Mouse (Mus musculus) left cerebral cortex, postnatal 4 days (tissue): Measurements from ENCODE around the gene Lix1l. TPM values are rescaled to one million over a fixed set of nuclear protein-coding genes. Genes with fewer than 3 reads are reported as not detected.
A peak's percentile ranks its signal among the peaks of the same experiment; 100 is the strongest.
"Not testable (repeated sequence)": the region's sequence is repeated elsewhere in the genome, so short reads cannot be mapped to it uniquely, and the experiment has no call there.

ENCODE experiments used
- DNase-seq: peaks from one replicate; pipeline ENCODE4 v3.0.0-alpha.2; 2022
- intact Hi-C: fragments of 180-260 bp; cut with DNase I; formaldehyde crosslinking; loops from one replicate; pipeline ENCODE4 v1.15.1; 2025
- total RNA-seq, 2 experiments: library from RNA; stranded (reverse); gene quantifications; 2 replicates each; pipeline ENCODE4 v1.2.3; 2021

The Lix1l gene
- total RNA-seq, 2 experiments from 2014 or later: 55.2 to 64.1 TPM

- DNase-seq: no peak
- intact Hi-C loops: loop anchor here (2.0 kb wide), 1 partner anchor 30 kb away; no protein-coding TSS in a partner anchor
Observed at GRCm38 (mm10) chr3:96581141-96581540, 19.8 kb upstream of the Lix1l start.

DNA sequence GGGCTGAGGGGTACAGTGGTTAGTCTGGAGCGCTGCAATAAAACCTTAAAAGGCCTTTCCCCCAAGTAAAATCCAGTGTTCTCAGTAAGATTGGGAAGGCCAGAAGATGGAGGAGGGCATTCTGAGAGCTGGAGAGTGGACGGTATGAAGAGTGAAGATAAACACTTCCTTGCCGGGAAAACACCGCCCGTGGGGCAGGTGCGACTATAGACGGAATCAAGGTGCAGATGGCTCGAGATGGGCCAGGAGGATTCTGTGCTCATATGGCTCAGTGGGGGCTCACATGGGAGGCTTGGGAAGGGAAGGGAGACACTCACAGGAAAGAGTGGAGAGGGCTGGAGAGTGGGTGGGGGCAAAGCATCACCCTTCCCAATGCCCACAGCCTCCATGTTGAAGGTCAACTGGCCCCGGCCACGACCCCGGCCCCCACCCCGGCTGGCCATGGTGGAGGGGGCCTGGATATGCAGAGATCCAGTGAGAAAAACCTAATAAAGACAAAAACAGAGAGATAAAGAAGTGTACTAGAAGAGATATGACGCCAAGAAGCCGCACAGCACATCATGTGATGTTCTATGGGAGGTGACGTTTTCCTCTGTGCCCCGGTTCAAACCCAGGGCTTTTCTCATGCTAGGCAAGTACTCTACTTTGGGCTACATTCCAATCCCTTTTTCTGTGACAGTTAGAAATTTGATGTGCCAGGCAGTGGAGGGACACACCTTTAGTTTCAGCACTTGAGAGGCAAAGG, 19.0 kb upstream of the Lix1l start:
- intact Hi-C loops: loop anchor here (2.0 kb wide), 1 partner anchor 31 kb away; no protein-coding TSS in a partner anchor
- no peak for DNase-seq

DNA sequence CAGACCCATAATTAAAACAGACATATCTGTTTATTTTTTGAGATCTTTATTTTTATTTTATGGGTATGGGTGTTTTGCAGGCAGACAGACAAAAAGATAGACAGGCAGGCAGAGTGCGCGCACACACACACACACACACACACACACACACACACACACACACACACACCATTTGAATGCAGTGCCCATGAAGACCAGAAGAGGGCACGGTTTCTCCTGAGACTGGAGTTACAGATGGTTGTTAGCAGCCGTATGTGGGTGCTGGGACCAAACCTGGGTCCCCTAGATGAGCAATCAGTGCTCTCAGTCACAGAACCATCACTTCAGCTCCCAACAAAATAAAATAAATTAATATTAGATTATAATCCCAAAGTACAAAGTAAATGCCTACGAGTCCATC, 17.6 kb upstream of the Lix1l start:
- intact Hi-C loops: no loop called here
- no peak for DNase-seq

- intact Hi-C loops: no loop called here
- no peak for DNase-seq
Observed at GRCm38 (mm10) chr3:96590657-96591056, 10.3 kb upstream of the Lix1l start.

DNA sequence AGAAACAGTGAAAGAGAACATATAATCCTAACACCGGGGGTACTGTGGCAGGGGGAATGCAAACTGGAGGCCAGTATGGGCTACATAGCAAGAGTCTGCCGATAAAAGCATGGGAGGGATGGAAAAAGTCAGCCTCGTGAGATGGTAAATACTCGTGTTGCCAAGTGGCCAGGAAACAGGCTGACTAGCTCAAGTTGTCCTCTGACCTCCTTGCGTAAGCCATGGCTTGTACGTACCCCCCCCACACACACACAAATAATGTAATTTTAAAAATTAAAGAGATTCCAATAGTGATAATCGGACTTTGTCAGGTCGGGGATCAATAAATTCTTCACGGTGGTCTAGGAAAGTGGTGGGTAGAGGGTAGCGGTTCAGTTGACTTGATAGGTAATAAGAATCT, 7.6 kb upstream of the Lix1l start:
- intact Hi-C loops: no loop called here
- DNase-seq: no peak

DNA sequence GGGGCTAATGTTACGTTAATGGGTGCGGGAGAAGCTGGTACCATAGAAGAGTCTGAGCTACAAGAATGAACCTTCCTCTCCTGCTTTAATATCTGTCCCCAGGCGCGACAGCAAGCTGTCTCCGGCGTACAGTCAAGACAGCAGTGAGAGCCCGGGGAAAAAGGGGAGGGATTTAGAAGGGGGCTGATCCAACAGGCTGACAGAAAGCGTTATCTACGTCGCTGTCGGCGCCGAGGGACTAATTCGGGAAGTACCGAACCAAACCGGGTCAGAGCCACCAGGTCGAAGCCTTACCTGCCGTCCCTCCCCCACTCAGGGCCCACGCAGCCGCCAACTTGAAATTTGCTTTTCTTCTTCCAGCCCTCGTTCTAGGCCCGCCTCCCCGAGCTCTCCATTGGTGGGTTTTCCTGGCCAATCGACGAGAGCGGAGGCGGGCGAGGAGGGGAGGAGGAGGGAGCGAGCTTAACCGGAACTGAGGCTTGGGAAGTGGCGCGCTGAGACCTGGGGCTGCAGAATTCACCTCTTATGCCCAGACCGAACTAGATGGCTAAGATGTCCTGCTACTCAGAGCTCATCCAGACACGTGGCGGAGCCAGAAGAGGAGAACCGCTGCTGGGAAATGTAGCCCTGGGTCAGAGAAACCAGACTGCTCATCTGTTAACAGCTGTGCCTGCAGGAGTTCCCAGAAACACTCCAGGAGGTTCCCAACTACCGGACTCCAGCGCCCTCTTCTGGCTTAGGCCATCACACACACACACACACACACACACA, 7.0 kb upstream of the Lix1l start, which contains the start of gene Polr3gl:
Polr3gl (minus strand) TSS at position 392 of the 771 bp plus-strand sequence.
- intact Hi-C loops: no loop called here
- DNase-seq: peak; percentile 95

DNA sequence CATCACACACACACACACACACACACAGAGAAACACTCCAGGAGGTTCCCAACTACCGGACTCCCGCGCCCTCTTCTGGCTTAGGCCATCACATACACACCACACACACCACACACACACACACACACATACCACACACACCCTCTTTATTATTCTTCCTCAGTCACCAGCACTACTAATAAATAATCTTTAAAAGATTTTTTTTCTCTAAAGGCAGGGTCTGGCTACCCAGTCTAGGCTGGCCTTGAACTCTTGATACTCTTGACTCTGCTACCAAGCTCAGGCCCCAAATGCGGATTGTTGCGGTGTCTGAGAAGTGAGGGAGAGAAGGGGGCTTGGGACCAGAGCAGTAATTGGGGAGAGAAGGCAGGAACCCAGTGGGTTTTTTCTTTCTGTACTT, 6.1 kb upstream of the Lix1l start:
- no peak for DNase-seq
- intact Hi-C loops: no loop called here

DNA sequence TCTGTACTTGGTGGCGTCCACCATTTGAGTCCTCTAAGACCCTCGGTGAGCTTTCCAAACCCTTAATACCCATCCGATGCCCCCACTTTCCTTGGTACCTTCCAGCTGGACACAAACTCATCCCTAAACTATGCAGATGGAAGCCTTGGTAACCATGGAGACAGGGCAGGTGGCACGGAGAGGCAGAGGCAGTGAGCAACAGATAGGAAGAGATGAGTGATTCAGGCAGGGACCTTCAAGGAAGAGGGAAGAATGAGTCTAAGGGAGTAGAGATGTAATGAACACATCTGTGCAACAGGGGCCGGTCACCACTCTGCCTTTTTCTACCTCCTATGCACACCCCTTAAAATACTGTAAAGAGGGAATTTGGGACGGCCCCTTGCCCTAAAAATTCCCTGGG, 5.3 kb upstream of the Lix1l start:
- DNase-seq: no peak

DNA sequence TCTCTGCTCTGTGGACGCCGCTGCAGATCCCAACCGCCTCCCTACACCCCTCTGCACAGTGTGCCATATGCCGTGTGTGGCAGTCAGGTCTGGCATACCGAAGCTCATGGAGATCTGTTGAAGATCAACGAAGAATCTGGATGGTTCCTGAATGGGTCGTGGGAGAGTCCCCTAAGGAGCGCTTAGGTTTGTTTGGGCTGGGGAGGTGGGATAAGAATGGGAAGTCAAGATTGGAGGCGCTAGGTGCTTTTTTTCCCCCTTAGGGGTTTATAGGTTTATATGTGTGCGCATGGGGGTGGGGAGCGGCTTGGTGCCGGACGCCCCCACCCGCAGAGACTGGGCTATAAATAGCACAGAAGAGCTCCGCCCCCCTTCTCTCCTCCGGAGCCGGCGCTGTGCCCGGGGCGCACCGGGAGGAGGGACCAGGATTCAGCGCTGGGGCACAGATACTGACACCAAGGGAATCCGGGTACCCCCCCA, 4.7 kb upstream of the Lix1l start, which contains the start of gene Ankrd34a:
Ankrd34a (plus strand) TSS at position 409 of the 480 bp plus-strand sequence.
- DNase-seq: peak; percentile 45
- intact Hi-C loops: no loop called here

More for the DNA sequence above, 5.3 kb upstream of the Lix1l start:
- intact Hi-C loops: no loop called here

DNA sequence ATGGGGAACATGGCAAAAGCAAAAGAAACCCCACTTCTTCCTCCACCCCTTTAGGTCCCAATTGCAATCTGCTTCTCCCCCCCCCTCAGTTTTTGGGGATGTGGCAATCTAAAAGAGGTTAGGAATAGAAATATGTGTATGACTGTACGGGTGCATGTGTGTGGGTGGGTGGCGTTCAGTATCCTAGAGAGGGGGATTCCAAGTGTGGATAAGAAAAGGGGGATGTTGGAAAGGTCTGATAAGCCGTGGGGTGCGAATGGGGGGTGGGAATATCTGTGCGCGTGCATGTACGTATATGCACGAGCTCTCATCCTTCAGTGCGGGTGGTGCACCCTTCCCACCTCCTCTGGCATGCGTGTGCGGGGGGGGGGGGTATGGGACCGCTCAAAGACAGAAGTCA, 4.1 kb upstream of the Lix1l start:
- intact Hi-C loops: no loop called here
- DNase-seq: no peak

DNA sequence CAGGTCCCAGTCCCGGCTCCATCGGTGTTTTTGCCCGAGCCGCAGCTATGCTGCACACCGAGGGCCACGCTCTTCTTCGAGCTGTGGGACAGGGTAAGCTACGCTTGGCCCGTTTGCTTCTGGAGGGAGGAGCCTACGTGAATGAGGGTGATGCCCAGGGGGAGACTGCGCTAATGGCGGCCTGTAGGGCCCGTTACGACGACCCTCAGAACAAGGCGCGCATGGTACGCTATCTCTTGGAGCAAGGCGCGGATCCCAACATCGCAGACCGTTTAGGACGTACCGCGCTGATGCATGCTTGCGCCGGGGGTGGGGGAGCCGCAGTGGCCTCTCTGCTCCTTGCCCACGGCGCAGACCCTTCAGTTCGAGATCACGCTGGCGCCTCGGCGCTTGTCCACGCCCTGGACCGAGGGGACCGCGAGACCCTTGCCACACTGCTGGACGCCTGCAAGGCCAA, 3.5 kb upstream of the Lix1l start:
- intact Hi-C loops: no loop called here

DNA sequence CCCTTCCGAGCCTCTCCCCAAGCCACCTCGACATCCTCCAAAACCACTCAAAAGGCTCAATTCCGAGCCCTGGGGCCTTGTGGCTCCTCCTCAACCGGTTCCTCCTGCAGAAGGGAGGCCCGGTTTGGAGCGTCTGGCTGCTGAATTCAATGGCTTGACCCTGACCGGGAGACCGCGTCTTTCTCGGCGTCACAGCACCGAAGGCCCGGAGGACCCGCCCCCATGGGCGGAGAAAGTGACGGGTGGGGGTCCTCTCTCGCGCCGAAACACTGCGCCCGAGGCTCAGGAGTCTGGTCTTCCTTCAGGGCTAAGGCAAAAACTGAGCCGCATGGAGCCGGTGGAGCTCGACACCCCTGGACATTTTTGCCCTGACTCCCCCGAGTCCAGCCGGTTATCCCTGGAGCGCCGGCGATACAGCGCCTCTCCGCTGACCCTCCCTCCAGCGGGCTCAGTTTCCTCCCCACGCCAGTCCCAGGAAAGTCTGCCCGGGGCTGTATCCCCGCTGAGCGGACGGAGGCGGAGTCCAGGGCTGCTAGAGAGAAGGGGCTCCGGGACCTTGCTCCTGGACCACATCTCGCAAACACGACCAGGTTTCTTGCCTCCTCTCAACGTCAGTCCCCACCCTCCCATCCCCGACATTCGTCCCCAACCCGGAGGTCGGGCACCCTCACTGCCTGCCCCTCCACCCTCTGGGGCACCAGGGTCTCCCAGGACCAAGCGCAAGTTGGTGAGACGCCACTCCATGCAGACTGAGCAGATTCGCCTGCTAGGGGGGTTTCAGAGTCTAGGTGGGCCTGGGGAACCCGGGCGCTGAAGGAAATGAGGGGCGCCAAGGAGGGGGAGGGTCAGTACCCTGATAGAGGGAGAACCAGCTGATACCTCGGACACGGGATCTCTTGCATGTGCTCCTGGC, 2.5 kb upstream of the Lix1l start:
- intact Hi-C loops: no loop called here
- DNase-seq: peak; percentile 62

More for the DNA sequence above, 3.5 kb upstream of the Lix1l start:
- DNase-seq: no peak

GRCm38 (mm10) chr3:96599069-96599393, 1.9 kb upstream of the Lix1l start:
- DNase-seq: no peak
- intact Hi-C loops: no loop called here

- no peak for DNase-seq
- intact Hi-C loops: no loop called here
Observed at GRCm38 (mm10) chr3:96599411-96599810, 1.5 kb upstream of the Lix1l start.

GRCm38 (mm10) chr3:96601251-96601787, 370 bp downstream of the Lix1l start:
- intact Hi-C loops: loop anchor here (5.0 kb wide), 1 partner anchor 36 kb away; the partner anchor contains the start of genes Gm42957 and Pex11b

DNA sequence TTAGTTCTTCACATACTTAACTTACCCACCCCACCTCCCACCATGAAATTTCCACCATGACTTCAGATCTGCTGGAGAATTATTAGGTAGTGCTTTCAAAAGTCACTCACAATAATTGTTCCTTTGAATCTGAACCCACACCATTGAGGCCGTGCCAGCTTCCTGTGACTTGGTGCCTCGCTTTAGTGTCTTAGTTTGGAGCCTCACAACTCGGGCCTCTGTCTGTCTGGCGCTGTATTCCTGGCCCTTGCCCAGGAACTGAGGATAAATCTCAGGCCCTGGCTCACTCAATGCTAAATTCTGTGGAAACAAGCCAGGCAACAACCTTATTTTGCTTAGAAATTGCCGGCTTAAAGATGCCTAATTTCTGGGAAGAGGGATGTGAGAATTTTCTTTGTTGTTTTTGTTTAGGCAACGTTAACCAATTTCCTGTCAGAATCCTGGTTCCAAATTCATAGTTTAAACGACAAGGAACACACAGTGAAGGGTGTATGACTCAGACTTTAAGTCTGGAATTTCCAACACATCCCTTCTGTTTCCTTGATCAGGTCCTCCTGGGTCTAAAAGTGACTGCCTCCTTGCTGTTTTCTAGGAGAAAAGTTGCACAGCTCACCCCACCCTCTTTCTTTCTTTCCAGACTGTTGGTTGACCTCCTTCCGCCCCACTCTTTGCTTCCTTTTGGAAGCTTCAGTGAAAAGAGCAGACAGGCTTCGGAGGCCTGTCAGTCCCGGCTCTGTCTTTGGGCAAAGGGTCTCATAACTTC, 1.2 kb downstream of the Lix1l start:
- intact Hi-C loops: loop anchor here (5.0 kb wide), 1 partner anchor 35 kb away; the partner anchor contains the start of genes Gm42957 and Pex11b
- peak; percentile 56 for DNase-seq

More at GRCm38 (mm10) chr3:96601251-96601787, 370 bp downstream of the Lix1l start:
- DNase-seq: peak; percentile 59

GRCm38 (mm10) chr3:96602704-96603084, 1.7 kb downstream of the Lix1l start:
- no peak for DNase-seq
- intact Hi-C loops: loop anchor here (5.0 kb wide), 1 partner anchor 35 kb away; the partner anchor contains the start of genes Gm42957 and Pex11b

- intact Hi-C loops: loop anchor here (5.0 kb wide), 1 partner anchor 34 kb away; the partner anchor contains the start of genes Gm42957 and Pex11b
Observed at GRCm38 (mm10) chr3:96603311-96603710, 2.4 kb downstream of the Lix1l start.

GRCm38 (mm10) chr3:96606007-96606406, 5.1 kb downstream of the Lix1l start:
- intact Hi-C loops, DNase-seq: not testable (repeated sequence)

More at GRCm38 (mm10) chr3:96603311-96603710, 2.4 kb downstream of the Lix1l start:
- peak; percentile 85 for DNase-seq
